Mouse (Mus musculus) hindbrain, embryonic 11.5 days (tissue): Measurements from ENCODE around the gene Nkiras2. TPM values are rescaled to one million over a fixed set of nuclear protein-coding genes. Genes with fewer than 3 reads are reported as not detected.
"Not testable (repeated sequence)": the region's sequence is repeated elsewhere in the genome, so short reads cannot be mapped to it uniquely, and the experiment has no call there.

ENCODE experiments used
- ATAC-seq: fragments of 200-750 bp; cut with Nextera tagmentation; 2 replicates; pipeline ENCODE4 v1.8.0; 2017; ENCODE audit warnings: mild to moderate bottlenecking, moderate TSS enrichment, moderate library complexity; ENCODE audit not compliant: low FRiP score
- DNase-seq: peaks from one replicate; pipeline ENCODE4 v3.0.0-alpha.2; 2015; ENCODE audit warnings: low spot score
- H3K27ac ChIP-seq: fragments of 300-500 bp; sonication (generic); 2 replicates; pipeline ENCODE4 v1.5.1; 2014; ENCODE audit warnings: mild to moderate bottlenecking, low read depth, low read length
- H3K27me3 ChIP-seq: fragments of 300-500 bp; sonication (generic); 2 replicates; pipeline ENCODE4 v1.6.1; 2014; ENCODE audit warnings: mild to moderate bottlenecking, low read length, moderate library complexity, mixed read lengths; ENCODE audit not compliant: control insufficient read depth, insufficient read depth
- H3K36me3 ChIP-seq: fragments of 300-500 bp; sonication (generic); 2 replicates; pipeline ENCODE4 v1.6.1; 2014; ENCODE audit warnings: mild to moderate bottlenecking, low read length, moderate library complexity, mixed read lengths; ENCODE audit not compliant: control insufficient read depth, insufficient read depth
- H3K4me1 ChIP-seq: fragments of 300-500 bp; sonication (generic); replicated peaks from 2 replicates; pipeline ENCODE4 v1.6.1; 2014; ENCODE audit warnings: low read length, mixed read lengths; ENCODE audit not compliant: control insufficient read depth, insufficient read depth
- H3K4me2 ChIP-seq: fragments of 300-500 bp; sonication (generic); replicated peaks from 2 replicates; pipeline ENCODE4 v1.6.1; 2014; ENCODE audit warnings: mild to moderate bottlenecking, low read depth, low read length
- H3K4me3 ChIP-seq: fragments of 300-500 bp; sonication (generic); 2 replicates; pipeline ENCODE4 v1.5.1; 2014; ENCODE audit warnings: low read depth, low read length
- H3K9ac ChIP-seq: fragments of 300-500 bp; sonication (generic); 2 replicates; pipeline ENCODE4 v1.6.1; 2014; ENCODE audit warnings: low read depth, low read length
- H3K9me3 ChIP-seq: fragments of 300-500 bp; sonication (generic); 2 replicates; pipeline ENCODE4 v1.6.1; 2016; ENCODE audit warnings: low read length; ENCODE audit not compliant: control insufficient read depth
- WGBS: fragments of 180-500 bp; shearing (Covaris S2); extraction: QIAGEN DNeasy Blood & Tissue Kit; methylation state at CpG from one replicate; pipeline ENCODE4 v1.1.7; 2014; 5-methylcytosine and 5-hydroxymethylcytosine counted together
- polyA plus RNA-seq: library from polyadenylated mRNA; unstranded; fragments of >200 nt; fragmentation: Nextera tagmentation; extraction: Ambion mirVana; gene quantifications from 2 replicates; pipeline ENCODE4 v1.2.1, GENCODE M21; 2014

Nkiras2 gene
- polyA plus RNA-seq, 1 experiment from 2014 or later = 109 TPM

DNA sequence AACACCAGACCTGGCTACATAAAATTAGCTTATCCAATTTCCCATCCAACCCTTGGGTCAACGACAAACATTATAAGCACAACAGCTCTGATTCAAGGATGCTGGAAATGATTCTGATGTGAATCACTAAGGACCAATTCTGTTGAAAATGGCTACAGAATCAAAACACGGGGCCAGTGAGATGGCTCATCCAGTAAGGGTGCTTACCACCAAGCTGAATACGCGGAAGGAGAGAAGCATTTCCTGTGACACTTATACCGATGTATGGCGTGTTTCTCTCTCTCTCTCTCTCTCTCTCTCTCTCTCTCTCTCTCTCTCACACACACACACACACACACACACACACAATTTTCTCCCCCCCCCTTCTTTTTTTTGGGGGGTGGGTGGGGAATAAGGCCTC is 11.9 kb upstream of the Nkiras2 start:
- 97% methylated on average over 6 of the region's 6 CpGs for WGBS
- H3K4me2 ChIP-seq = no peak overlapping the region
- H3K9me3 ChIP-seq = no peaks in the 10 kb centered on the region
- H3K36me3 ChIP-seq = no peaks in the 10 kb centered on the region
- H3K27ac ChIP-seq = no peak overlapping the region
- H3K4me1 ChIP-seq = no peaks in the 10 kb centered on the region
- DNase-seq (no peak), ATAC-seq (no peak)
- no peak overlapping the region for H3K9ac ChIP-seq
- H3K4me3 ChIP-seq = no peak overlapping the region
- no peaks in the 10 kb centered on the region for H3K27me3 ChIP-seq

DNA sequence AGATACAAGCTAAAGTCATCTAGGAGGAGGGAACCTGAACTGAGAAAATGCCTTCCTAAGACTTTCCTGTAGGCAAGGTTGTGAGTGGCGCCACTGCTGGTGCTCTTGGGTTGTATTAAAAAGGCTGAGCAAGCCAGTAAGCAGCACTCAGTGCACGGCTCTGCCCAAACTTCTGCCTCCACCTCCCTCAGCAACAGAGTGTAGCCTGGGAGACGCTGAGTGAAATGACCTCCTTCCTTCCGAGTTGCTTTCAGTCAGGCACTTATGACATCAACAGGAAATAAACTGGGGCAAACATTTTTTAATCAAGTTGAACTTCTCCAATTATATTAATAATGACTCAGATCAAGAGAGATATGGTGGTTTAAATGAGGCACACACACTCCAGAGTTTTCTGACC is 10.2 kb upstream of the Nkiras2 start:
- H3K9ac ChIP-seq = no peak overlapping the region
- no peaks in the 10 kb centered on the region for H3K4me1 ChIP-seq
- no peaks in the 10 kb centered on the region for H3K36me3 ChIP-seq
- whole genome bisulfite sequencing = 85% methylated on average over 4 of the region's 4 CpGs
- H3K4me2 ChIP-seq = no peak overlapping the region
- ATAC-seq = no peak
- no peak overlapping the region for H3K4me3 ChIP-seq
- no peaks in the 10 kb centered on the region for H3K9me3 ChIP-seq
- no peak for DNase-seq
- H3K27ac ChIP-seq = no peak overlapping the region
- no peaks in the 10 kb centered on the region for H3K27me3 ChIP-seq

DNA sequence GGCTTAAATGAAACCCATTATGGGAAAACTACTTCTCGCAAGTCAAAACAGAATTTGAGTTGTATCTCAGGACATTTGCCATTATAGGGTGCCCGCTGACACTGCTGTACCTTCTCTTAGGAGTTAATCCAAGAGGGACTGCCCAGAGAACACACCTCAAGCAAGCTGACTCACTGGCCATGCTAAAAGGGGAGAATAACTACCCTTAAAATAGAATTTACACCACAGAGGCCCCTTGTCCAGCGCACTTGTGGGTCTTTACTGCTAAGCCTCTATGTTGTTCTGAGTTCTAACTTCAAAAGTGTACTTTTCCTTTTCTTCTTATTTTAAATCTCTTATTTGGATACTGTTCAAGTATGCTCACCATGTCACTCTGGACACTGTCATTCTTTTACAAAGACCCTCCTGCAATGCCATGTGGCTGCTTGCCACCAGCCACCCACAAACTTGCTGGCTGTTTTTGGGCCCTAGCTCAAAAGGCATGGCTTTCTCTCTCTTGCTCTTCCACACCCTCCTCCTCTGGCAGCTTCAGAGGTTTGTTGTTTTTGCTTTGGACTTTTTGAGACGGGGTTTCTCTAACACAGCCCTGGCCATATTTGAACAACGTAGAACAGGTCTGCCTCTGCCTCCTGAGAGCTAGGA is 9.6 kb upstream of the Nkiras2 start:
- H3K9me3 ChIP-seq = no peaks in the 10 kb centered on the region
- H3K4me1 ChIP-seq = no peaks in the 10 kb centered on the region
- DNase-seq (no peak), ATAC-seq (no peak)
- H3K27ac ChIP-seq = no peak overlapping the region
- H3K4me2 ChIP-seq = no peak overlapping the region
- H3K27me3 ChIP-seq = no peaks in the 10 kb centered on the region
- no peak overlapping the region for H3K9ac ChIP-seq
- no peak overlapping the region for H3K4me3 ChIP-seq
- WGBS = 91% methylated on average over 5 of the region's 5 CpGs
- H3K36me3 ChIP-seq = no peaks in the 10 kb centered on the region

DNA sequence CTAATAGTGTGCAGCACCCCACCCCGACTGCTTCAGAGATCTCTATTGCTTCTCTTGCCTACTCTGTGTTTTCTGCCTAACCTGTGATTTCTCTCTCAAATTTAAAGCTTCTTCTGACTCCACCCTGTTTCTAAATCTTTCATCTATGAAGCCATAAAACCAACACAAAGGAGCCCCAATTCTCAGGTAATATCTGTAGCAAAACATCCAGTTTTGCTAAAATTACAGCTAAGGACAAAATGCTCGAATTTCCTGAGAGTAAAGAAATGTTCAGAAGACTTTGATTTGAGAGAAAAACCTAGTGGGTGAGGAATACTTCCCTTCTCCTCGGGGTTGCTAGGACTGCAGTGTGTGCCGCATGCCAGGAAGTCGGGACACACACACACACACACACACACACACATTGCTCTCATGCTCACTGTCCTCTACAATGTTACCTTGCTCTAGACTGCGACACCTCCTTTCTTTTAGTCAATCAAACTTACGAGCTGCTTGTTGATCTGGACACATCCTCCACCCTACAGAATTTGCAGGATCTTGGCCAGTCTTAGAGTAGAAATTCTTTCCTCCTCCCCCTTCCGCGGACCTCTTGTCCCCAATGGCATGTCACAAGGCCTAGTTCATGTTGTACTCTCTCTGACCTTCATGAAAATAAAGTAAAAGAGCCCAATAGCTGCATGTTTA is 8.9 kb upstream of the Nkiras2 start:
- H3K9ac ChIP-seq = no peak overlapping the region
- no peaks in the 10 kb centered on the region for H3K4me1 ChIP-seq
- WGBS = 86% methylated on average over 9 of the region's 9 CpGs
- no peak for DNase-seq
- H3K36me3 ChIP-seq = no peaks in the 10 kb centered on the region
- no peaks in the 10 kb centered on the region for H3K27me3 ChIP-seq
- H3K4me2 ChIP-seq = no peak overlapping the region
- H3K9me3 ChIP-seq = no peaks in the 10 kb centered on the region
- no peak for ATAC-seq
- no peak overlapping the region for H3K4me3 ChIP-seq
- H3K27ac ChIP-seq = no peak overlapping the region

DNA sequence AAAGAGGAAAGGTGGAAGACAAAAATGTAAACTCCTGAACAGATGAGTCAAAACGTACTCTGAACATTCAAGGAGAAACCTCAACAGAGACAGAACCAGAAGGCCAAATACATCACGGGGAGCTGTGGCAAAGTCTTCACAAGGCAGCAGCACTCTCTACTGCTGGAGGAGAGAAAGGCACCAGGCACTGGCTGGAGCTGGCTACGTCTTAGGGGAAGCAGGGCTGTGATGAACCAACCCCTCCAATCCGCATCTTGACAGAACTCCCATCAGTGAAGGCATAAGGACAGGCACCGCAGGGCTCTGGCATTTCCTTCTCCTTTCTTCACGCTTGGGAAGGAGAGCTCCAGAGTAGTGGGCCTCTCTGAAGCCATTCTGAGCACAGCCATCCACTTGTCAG is 7.4 kb upstream of the Nkiras2 start:
- Histone ChIP-seq H3K4me1 (no peaks in the 10 kb centered on the region), H3K27ac (no peak overlapping the region), H3K9ac (no peak overlapping the region), H3K4me2 (no peak overlapping the region), H3K4me3 (no peak overlapping the region), H3K27me3 (no peaks in the 10 kb centered on the region), H3K36me3 (no peaks in the 10 kb centered on the region), H3K9me3 (no peaks in the 10 kb centered on the region)
- ATAC-seq (no peak), DNase-seq (no peak)
- 89% methylated on average over 6 of the region's 6 CpGs for WGBS

DNA sequence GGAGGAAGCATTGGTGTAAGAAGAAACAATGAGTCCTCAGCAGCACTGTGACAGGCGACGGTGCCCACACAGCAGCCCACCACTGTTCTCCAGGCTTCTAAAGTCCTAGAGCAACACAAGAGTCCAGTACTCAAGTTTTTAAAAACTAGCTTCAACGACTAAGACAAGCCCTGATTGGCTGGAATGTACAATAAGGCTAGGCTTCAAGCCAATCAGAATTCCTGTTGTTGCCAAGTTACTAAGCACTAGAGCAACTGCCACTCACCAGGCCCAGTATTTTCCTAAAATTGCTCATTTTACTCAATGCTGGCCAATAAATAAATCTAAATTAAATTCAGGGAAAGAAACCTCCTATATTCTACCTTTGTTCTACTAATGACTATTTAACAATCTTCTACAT is 5.8 kb upstream of the Nkiras2 start:
- no peak overlapping the region for H3K27ac ChIP-seq
- no peak overlapping the region for H3K9ac ChIP-seq
- peak; percentile 28 for DNase-seq
- ATAC-seq = no peak
- no peaks in the 10 kb centered on the region for H3K9me3 ChIP-seq
- H3K36me3 ChIP-seq = no peaks in the 10 kb centered on the region
- no peaks in the 10 kb centered on the region for H3K27me3 ChIP-seq
- H3K4me1 ChIP-seq = 0 out of 2 replicates have a peak, but pooled peaks cover 1% of the 10 kb centered on the region
- WGBS = 95% methylated on average over 3 of the region's 3 CpGs
- no peak overlapping the region for H3K4me2 ChIP-seq
- no peak overlapping the region for H3K4me3 ChIP-seq

DNA sequence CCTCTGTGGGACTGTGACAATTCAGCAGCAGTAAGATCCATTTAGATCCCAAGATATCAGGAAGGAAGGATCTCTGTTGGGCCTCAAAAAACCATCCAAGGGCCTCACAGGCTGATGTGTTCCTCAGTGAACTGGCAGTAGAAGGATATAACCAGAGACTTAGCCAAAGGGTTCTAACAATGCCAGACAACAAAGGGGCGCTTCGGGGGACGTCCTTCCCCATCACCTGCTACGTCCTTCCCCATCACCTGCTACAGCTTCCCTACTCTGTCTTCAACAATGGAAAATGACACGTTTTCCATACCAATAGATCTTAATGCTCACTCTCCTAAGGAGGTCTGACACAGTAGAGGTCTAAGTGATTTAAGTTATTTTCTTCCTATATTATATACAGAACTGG is 2.7 kb upstream of the Nkiras2 start:
- Histone ChIP-seq H3K27ac (no peak overlapping the region), H3K9me3 (no peaks in the 10 kb centered on the region), H3K36me3 (no peaks in the 10 kb centered on the region), H3K4me2 (no peak overlapping the region), H3K4me1 (0 out of 2 replicates have a peak, but pooled peaks cover 2% of the 10 kb centered on the region), H3K9ac (no peak overlapping the region), H3K27me3 (no peaks in the 10 kb centered on the region), H3K4me3 (no peak overlapping the region)
- 94% methylated on average over 5 of the region's 5 CpGs for WGBS
- ATAC-seq (no peak), DNase-seq (no peak)

DNA sequence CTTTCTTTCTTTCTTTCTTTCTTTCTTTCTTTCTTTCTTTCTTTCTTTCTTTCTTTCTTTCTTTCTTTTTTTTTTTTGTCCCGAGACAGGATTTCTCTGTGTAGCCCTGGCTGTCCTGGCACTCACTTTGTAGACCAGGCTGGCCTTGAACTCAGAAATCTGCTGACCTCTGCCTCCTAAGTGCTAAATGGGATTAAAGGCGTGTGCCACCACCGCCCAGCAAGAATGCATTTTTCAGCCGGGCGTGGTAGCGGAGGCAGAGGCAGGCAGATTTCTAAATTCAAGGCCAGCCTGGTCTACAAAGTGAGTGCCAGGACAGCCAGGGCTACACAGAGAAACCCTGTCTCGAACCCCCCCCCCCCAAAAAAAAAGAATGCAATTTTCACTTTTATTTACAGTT is 2.2 kb upstream of the Nkiras2 start:
- H3K4me2 ChIP-seq, H3K9ac ChIP-seq: not testable (repeated sequence)
- 96% methylated on average over 7 of the region's 7 CpGs for WGBS

DNA sequence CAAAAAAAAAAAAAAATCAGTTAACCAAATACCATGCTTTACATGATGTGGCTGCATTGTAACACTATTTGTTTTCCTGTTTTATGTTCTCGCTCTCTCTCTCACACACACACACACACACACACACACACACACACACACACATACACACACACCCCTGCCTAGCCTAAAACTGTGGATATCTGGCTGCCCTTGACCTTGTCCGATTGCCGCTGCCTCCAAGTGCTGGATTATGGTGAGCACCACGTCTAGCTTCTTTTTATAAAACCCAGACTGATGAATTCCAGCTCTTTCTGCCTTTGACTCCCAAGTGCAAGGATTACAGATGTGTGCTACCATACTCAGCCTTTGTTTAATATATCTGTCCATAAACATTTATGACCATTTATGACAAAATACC is 1.6 kb upstream of the Nkiras2 start:
- Histone ChIP-seq H3K9me3 (no peaks in the 10 kb centered on the region), H3K9ac (no peak overlapping the region), H3K27ac (no peak overlapping the region), H3K4me3 (no peak overlapping the region), H3K27me3 (no peaks in the 10 kb centered on the region), H3K36me3 (no peaks in the 10 kb centered on the region), H3K4me1 (0 out of 2 replicates have a peak, but pooled peaks cover 2% of the 10 kb centered on the region), H3K4me2 (no peak overlapping the region)
- ATAC-seq = no peak
- no peak for DNase-seq
- WGBS = 89% methylated on average over 4 of the region's 4 CpGs

More for the DNA sequence above, 2.2 kb upstream of the Nkiras2 start:
- ATAC-seq, DNase-seq, H3K4me1 ChIP-seq, H3K27ac ChIP-seq, H3K9me3 ChIP-seq, H3K36me3 ChIP-seq, H3K27me3 ChIP-seq, H3K4me3 ChIP-seq: not testable (repeated sequence)
